Mouse (Mus musculus) myocyte (in vitro differentiated cells): Measurements from ENCODE around the gene Armc6.

ENCODE experiments used
- E2F4 ChIP-seq: IDR thresholded peaks from one replicate; pipeline ENCODE4 v1.6.1; 2011; ENCODE audit warnings: mild to moderate bottlenecking, control low read depth, moderate library complexity; ENCODE audit not compliant: insufficient read depth
- MAX ChIP-seq: IDR thresholded peaks from one replicate; pipeline ENCODE4 v1.6.1; 2011; ENCODE audit warnings: low read depth, mild to moderate bottlenecking, control low read depth
- MYOD1 ChIP-seq, 3 experiments: IDR thresholded peaks; one replicate each; pipeline ENCODE4 v1.6.1; 2011; ENCODE audit warnings: control low read depth in 2 of 3, low read depth in 2 of 3, mild to moderate bottlenecking in 2 of 3, moderate library complexity in 1 of 3; ENCODE audit not compliant: insufficient read length in 2 of 3, control insufficient read depth in 1 of 3
- POLR2A ChIP-seq: IDR thresholded peaks from one replicate; pipeline ENCODE4 v1.6.1; 2011; ENCODE audit warnings: low read depth, mild to moderate bottlenecking, control low read depth, moderate library complexity; ENCODE audit not compliant: insufficient read length
- POLR2AphosphoS2 ChIP-seq: IDR thresholded peaks from one replicate; pipeline ENCODE4 v1.6.1; 2011; ENCODE audit warnings: low read depth, control low read depth; ENCODE audit not compliant: insufficient read length
- REST ChIP-seq: IDR thresholded peaks from one replicate; pipeline ENCODE4 v1.6.1; 2011; ENCODE audit warnings: mild to moderate bottlenecking, control low read depth, moderate library complexity; ENCODE audit not compliant: insufficient read depth, insufficient read length
- TCF12 ChIP-seq: IDR thresholded peaks from one replicate; pipeline ENCODE4 v1.6.1; 2011; ENCODE audit warnings: mild to moderate bottlenecking, control low read depth; ENCODE audit not compliant: poor library complexity, insufficient read depth, severe bottlenecking
- USF1 ChIP-seq: IDR thresholded peaks from one replicate; pipeline ENCODE4 v1.6.1; 2011; ENCODE audit warnings: low read depth, mild to moderate bottlenecking, control low read depth, moderate library complexity

DNA sequence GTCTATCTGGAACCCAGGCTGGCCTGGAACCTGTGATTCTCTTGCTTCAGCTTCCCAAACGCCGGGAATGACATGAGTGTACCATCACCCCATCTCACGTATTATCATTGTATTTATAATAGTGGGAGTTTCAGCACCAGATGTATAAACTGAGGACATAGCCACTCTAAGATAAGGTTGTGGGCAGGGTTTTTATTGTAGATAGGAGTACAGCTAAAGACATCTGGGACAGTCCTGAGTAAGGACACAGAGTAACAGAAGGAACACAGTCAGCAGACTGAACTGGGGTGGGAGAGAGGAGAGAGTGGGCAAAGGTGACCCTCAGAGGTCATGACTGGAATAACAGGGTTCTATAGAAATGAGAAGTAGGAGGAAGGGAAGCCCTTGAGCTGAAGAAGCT lies 33.4 kb upstream of the Armc6 start:
- TF ChIP-seq MAX (no peak), TCF12 (no peak), POLR2A (no peak), MYOD1 (IDR thresholded peaks at IDR 0.05; ENCODE audit: control insufficient read depth in 1 of 3, insufficient read length in 2 of 3, low read depth in 2 of 3) (no peak), REST (no peak), E2F4 (no peak), USF1 (no peak), POLR2AphosphoS2 (no peak)
